Mouse (Mus musculus) neural tube, embryonic 14.5 days (tissue): ENCODE results near the gene Dlgap5. TPM values are rescaled to one million over a fixed set of nuclear protein-coding genes. Genes with fewer than 3 reads are reported as not detected.

Experiments used
- ATAC-seq: fragments of 200-750 bp; cut with Nextera tagmentation; 2 replicates; pipeline ENCODE4 v1.8.0; 2017; ENCODE audit warnings: low read depth, mild to moderate bottlenecking, moderate TSS enrichment, moderate library complexity
- H3K27ac ChIP-seq: fragments of 300-500 bp; sonication (generic); 2 replicates; pipeline ENCODE4 v1.5.1; 2014; ENCODE audit warnings: low read depth, mild to moderate bottlenecking, control low read depth, low read length, moderate library complexity, mixed read lengths
- H3K27me3 ChIP-seq: fragments of 300-500 bp; sonication (generic); 2 replicates; pipeline ENCODE4 v1.6.1; 2014; ENCODE audit warnings: low read length; ENCODE audit not compliant: control insufficient read depth, insufficient read depth
- H3K36me3 ChIP-seq: fragments of 300-500 bp; sonication (generic); 2 replicates; pipeline ENCODE4 v1.6.1; 2014; ENCODE audit warnings: low read length, mixed read lengths; ENCODE audit not compliant: control insufficient read depth, insufficient read depth
- H3K4me1 ChIP-seq: fragments of 300-500 bp; sonication (generic); 2 replicates; pipeline ENCODE4 v1.6.1; 2014; ENCODE audit warnings: low read length; ENCODE audit not compliant: control insufficient read depth, insufficient read depth
- H3K4me2 ChIP-seq: fragments of 300-500 bp; sonication (generic); 2 replicates; pipeline ENCODE4 v1.6.1; 2014; ENCODE audit warnings: mild to moderate bottlenecking, low read depth, low read length, control low read depth
- H3K4me3 ChIP-seq: fragments of 300-500 bp; sonication (generic); 2 replicates; pipeline ENCODE4 v1.5.1; 2014; ENCODE audit warnings: low read depth, low read length, control low read depth, mixed read lengths
- H3K9ac ChIP-seq: fragments of 300-500 bp; sonication (generic); replicated peaks from 2 replicates; pipeline ENCODE4 v1.6.1; 2014; ENCODE audit warnings: low read depth, mild to moderate bottlenecking, control low read depth, low read length, mixed read lengths
- H3K9me3 ChIP-seq: fragments of 300-500 bp; sonication (generic); 2 replicates; pipeline ENCODE4 v1.6.1; 2016; ENCODE audit warnings: low read length; ENCODE audit not compliant: control insufficient read depth
- WGBS: fragments of 180-500 bp; shearing (Covaris S2); extraction: QIAGEN DNeasy Blood & Tissue Kit; methylation state at CpG from one replicate; pipeline ENCODE4 v1.1.7; 2014; 5-methylcytosine and 5-hydroxymethylcytosine counted together
- polyA plus RNA-seq: library from polyadenylated mRNA; unstranded; fragments of >200 nt; fragmentation: Nextera tagmentation; extraction: Ambion mirVana; gene quantifications from 2 replicates; pipeline ENCODE4 v1.2.1, GENCODE M21; 2014

The Dlgap5 gene
- polyA plus RNA-seq, 1 experiment from 2014 or later: 4.0 TPM

DNA sequence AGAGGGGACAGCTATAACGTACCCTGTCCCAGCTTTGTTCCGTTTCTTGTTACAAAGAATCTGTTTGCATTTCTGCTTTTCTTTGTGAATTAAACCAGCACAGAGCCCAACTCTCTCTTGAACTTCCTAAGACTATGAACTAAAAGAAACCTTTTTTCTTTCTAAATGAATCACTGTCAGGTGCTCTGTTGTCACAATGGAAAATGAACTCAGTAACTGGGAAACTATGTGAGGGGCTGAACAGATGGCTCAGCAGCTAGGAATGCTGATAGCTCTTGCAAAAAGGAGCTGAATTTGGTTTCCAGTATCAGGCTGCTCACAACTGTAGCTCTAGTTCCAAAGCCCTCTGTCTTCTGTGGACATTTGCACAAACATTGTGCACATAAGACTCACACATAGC lies 67.2 kb downstream of the Dlgap5 start:
- H3K27me3 ChIP-seq: no peaks in the 10 kb centered on the region
- no peaks in the 10 kb centered on the region for H3K9me3 ChIP-seq
- H3K4me3 ChIP-seq: no peak overlapping the region
- H3K9ac ChIP-seq: no peak overlapping the region
- no peaks in the 10 kb centered on the region for H3K36me3 ChIP-seq
- no peaks in the 10 kb centered on the region for H3K4me1 ChIP-seq
- whole genome bisulfite sequencing: 70% methylated on average over 2 of the region's 2 CpGs
- no peak overlapping the region for H3K4me2 ChIP-seq
- H3K27ac ChIP-seq: no peak overlapping the region
- no peak for ATAC-seq

DNA sequence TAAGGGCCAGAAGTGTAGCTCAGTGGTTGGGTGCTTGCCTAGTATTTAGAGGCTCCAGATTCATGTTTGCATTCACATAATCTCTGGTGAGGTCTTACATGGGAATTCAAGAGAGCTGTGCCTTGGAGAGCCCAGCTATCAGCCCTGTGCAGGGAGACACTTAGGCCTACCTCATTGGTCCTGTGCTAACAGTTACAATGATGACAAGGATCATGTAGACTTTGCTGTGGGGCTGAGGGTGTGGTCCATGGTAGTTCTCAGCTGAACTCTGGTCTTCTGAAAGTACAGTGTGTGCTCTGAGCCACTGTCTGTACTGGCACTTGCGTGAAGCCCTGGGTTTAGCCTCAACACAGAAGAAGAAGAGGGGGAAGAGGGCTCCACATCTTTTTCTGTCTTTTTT lies 71.5 kb downstream of the Dlgap5 start:
- no peak overlapping the region for H3K4me3 ChIP-seq
- no peak overlapping the region for H3K4me2 ChIP-seq
- H3K4me1 ChIP-seq: no peaks in the 10 kb centered on the region
- H3K27ac ChIP-seq: no peak overlapping the region
- no peak for ATAC-seq
- no peaks in the 10 kb centered on the region for H3K9me3 ChIP-seq
- H3K9ac ChIP-seq: no peak overlapping the region
- 100% methylated on average over 1 of the region's 1 CpGs for WGBS
- no peaks in the 10 kb centered on the region for H3K36me3 ChIP-seq
- H3K27me3 ChIP-seq: no peaks in the 10 kb centered on the region

DNA sequence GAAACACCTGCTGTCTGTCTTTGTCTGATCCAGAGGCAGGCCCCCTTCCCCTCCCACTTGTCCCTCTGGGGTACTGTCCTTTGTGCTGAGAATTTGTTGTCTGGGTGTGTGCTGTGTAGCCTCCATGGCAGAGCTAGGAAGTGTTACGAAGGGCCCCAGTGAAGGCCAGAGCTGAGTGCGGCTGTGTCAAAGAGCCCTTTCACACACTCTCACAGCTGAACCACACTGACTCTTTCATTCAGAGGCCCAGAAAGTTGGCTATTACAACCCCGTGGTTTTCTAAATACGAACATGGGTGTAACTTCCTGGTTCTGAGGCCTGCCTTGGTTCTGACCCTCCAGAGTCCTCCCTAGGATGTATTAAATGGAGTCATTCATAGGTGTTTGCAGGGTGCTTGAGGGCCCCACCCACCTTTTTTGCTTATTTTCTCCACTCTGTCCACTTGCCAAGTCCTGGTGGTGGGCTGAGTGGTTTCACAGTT lies 76.4 kb downstream of the Dlgap5 start:
- Histone ChIP-seq H3K4me3 (no peak overlapping the region), H3K4me1 (no peaks in the 10 kb centered on the region), H3K9ac (no peak overlapping the region), H3K27ac (0 out of 2 replicates have a peak overlapping the region, but pooled peaks have one; percentile 16), H3K4me2 (no peak overlapping the region), H3K27me3 (no peaks in the 10 kb centered on the region), H3K36me3 (no peaks in the 10 kb centered on the region), H3K9me3 (no peaks in the 10 kb centered on the region)
- ATAC-seq: peak; percentile 28; the same call in 1 of the 2 replicates
- 52% methylated on average over 4 of the region's 4 CpGs for WGBS

DNA sequence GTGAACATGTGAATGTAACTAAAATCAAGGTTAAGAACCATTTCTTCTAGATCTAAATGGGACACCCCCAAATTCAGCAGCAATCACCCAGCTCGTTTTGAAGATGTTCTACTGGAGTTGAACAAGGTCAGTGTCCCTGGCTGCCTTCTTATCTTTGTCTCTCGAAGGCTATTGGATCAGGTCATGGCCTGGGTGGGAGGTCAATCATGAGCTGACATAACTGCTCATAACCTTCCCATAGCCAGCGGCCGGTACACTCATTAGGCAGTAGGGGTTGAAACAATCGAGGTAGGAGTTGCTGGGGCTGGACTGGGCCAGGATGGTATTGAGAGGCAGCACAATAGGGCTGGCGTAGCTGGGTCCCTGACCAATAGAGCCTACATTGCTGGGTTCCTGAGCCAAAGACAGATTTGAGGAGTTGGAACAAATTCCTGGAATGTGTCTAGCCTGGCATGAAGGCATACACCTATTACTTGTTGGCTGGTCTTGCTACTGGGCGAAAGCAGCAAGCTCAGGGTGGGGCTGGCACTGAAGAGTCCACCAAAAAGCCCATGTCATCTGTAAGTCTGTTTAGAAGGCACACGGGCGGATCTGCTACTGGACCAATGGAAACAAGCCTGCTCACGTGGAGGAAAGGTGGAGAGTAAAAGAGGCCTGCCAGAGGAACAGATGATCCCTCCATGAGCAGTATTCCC lies 77.8 kb downstream of the Dlgap5 start:
- H3K4me3 ChIP-seq: no peak overlapping the region
- no peak overlapping the region for H3K9ac ChIP-seq
- no peaks in the 10 kb centered on the region for H3K9me3 ChIP-seq
- no peak for ATAC-seq
- no peaks in the 10 kb centered on the region for H3K36me3 ChIP-seq
- WGBS: 86% methylated on average over 10 of the region's 10 CpGs
- H3K4me1 ChIP-seq: no peaks in the 10 kb centered on the region
- H3K27me3 ChIP-seq: no peaks in the 10 kb centered on the region
- H3K4me2 ChIP-seq: no peak overlapping the region
- H3K27ac ChIP-seq: no peak overlapping the region

Other genes starting within 250 kb of the Dlgap5 start
- 1.7 and 2.6 TPM in 2 replicates for gene Gch1, start 229.0 kb downstream of the Dlgap5 start, polyA plus RNA-seq
- 13.9 and 15.5 TPM in 2 replicates for gene Wdhd1, start 141.6 kb downstream of the Dlgap5 start, polyA plus RNA-seq
- gene Socs4, start 141.5 kb downstream of the Dlgap5 start, polyA plus RNA-seq: 3.2 and 4.0 TPM in 2 replicates
- gene Mapk1ip1l, start 120.1 kb downstream of the Dlgap5 start, polyA plus RNA-seq: 45.6 and 59.5 TPM in 2 replicates
- gene Lgals3, start 50.7 kb downstream of the Dlgap5 start, polyA plus RNA-seq: 2.1 and 2.2 TPM in 2 replicates
- gene Fbxo34, start 32.0 kb upstream of the Dlgap5 start, polyA plus RNA-seq: 37.6 and 38.7 TPM in 2 replicates
- 18.3 TPM in 2 replicates for gene Atg14, start 152.2 kb upstream of the Dlgap5 start, polyA plus RNA-seq
- gene Ktn1, start 230.0 kb upstream of the Dlgap5 start, polyA plus RNA-seq: 88.7 and 93.6 TPM in 2 replicates